Mouse (Mus musculus) hematopoietic stem cell, adult 5-6 weeks (primary cell): ENCODE data around the gene Ccser1. TPM values are rescaled to one million over a fixed set of nuclear protein-coding genes. Genes with fewer than 3 reads are reported as not detected.

Experiments used
- ATAC-seq, 2 experiments: fragments of 125-278 bp in 1 of 2; replicated peaks in 1 of 2; 2 replicates each; pipeline ENCODE4 v1.8.0; 2016 to 2017; ENCODE audit warnings: inconsistent platforms in 2 of 2, mild to moderate bottlenecking in 2 of 2, moderate number of reproducible peaks in 2 of 2, low read depth in 1 of 2, moderate TSS enrichment in 1 of 2; ENCODE audit not compliant: low FRiP score in 2 of 2, poor library complexity in 2 of 2, severe bottlenecking in 2 of 2, insufficient read depth in 1 of 2, low TSS enrichment in 1 of 2
- total RNA-seq: library from RNA; stranded (forward); fragments of 172-1452, 232-1000 nt; gene quantifications from 2 replicates; pipeline ENCODE4 v1.2.3, GENCODE M21; 2017

Gene Ccser1
- total RNA-seq, 1 experiment from 2014 or later: 14.8 TPM

GRCm38 (mm10) chr6:61261381-61261780 lies 81.3 kb downstream of the Ccser1 start:
- ATAC-seq: no peak

GRCm38 (mm10) chr6:61262448-61262847 lies 82.3 kb downstream of the Ccser1 start:
- peak; percentile 72 to 82 for ATAC-seq

GRCm38 (mm10) chr6:61263291-61263690 lies 83.2 kb downstream of the Ccser1 start:
- ATAC-seq: no peak

GRCm38 (mm10) chr6:61271033-61271432 lies 90.9 kb downstream of the Ccser1 start:
- ATAC-seq: 0 out of 4 replicates have a peak, but pooled peaks have one; percentile 6 to 15

DNA sequence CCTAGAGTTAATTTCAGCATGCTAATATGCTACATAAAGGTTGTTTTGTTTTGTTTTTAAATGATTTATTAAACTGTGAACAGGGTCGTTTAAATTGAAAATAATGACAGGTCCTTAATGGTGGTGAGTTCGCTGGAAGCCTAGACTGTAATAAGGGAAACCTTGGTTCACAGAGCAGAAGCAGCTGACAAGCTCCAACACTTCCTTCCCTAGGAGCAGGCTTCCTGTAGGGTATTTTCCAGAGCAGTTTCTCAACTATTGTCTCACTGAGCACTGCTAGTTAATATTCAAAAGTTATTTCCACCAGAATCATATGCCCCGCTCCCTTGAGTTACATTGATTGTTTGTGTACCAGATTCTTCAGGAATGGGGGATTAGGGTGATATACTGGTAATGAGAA lies 93.3 kb downstream of the Ccser1 start:
- ATAC-seq: peak; percentile 57 to 70; a peak in 3 of 4 replicates

GRCm38 (mm10) chr6:61279506-61279905 lies 99.4 kb downstream of the Ccser1 start:
- ATAC-seq: no peak

GRCm38 (mm10) chr6:61292927-61293326 lies 112.8 kb downstream of the Ccser1 start:
- peak; percentile 94 to 97 for ATAC-seq

DNA sequence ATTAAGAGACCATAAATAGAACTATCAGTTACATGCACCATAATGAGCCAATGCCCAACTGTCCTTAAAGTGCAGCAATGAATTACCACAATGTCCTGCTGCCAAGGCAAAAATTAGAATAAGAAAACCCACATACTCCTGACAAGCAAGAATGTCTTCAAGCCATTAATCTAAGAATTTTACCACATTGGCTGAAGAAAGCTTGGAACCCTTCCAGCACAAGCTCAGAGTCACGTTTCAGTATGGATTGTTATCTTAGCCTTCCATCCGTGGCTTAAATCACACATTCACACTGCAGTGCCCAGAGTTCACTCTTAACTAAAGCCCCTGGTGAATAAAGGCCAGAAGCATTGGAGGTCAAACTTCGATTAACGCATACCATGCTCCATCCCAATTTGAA lies 115.4 kb downstream of the Ccser1 start:
- peak; percentile 55 to 59 for ATAC-seq

DNA sequence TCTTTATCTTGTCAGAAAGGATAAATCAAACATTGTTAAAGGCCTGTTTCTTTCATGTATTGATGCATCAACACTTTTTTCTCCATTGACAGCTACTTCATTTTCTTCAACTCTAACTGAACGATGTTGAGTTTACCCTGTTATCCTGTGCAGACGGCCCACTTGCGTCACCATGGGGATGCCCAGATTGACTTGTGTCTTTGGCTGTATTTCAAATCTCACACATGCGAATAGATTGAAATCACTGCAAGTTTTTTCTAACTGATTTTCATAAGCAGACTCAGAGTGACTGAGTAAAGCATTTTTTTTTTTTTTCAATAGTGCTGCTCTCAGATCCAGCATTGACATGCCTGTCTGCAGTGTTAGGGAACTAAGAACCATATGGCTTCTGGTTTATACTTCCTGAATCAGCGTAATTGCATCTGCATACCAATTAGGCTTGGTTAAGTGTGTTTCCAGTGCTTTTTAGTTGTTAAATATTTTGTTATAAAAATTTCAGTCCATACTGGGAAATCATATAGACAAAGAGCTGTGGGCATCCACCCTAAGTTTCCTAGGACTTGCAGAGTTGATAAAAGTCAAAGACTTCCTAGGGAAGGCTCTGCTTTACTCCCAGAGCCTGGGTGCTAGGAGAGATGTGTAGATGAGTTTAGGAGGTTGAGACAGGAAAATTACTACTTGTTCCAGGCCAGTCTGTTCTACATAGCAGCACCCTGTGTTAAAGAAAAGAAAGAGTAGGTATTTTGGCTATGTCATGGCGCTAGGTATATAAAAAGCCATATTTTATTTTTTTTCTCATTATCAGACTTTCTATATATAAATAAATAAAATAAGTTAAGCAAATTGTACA lies 116.3 kb downstream of the Ccser1 start:
- no peak for ATAC-seq

- no peak for ATAC-seq
Measured at GRCm38 (mm10) chr6:61300441-61300840, 120.3 kb downstream of the Ccser1 start.

DNA sequence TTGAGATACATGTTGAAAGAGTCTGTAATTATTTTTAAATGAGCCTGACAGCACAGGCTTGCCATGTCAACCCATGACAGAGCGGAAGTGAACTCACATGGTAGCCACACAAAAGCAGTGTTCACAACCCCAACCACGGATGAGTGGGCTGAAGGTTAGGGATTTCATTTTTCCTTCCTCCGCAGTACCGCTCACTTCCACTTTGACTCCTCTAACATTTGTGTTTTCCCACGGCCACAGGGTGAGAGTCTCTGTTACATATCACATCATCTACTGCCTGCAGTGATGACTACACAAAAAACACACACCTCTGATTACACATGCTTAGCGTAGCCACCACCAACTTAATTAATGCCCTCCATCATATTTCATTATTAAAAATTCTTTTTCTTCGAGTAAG lies 120.9 kb downstream of the Ccser1 start:
- peak; percentile 44 to 57; a peak in 3 of 4 replicates for ATAC-seq

- no peak for ATAC-seq
Measured at GRCm38 (mm10) chr6:61301631-61302030, 121.5 kb downstream of the Ccser1 start.

GRCm38 (mm10) chr6:61311324-61312091 lies 131.4 kb downstream of the Ccser1 start:
- no peak for ATAC-seq

DNA sequence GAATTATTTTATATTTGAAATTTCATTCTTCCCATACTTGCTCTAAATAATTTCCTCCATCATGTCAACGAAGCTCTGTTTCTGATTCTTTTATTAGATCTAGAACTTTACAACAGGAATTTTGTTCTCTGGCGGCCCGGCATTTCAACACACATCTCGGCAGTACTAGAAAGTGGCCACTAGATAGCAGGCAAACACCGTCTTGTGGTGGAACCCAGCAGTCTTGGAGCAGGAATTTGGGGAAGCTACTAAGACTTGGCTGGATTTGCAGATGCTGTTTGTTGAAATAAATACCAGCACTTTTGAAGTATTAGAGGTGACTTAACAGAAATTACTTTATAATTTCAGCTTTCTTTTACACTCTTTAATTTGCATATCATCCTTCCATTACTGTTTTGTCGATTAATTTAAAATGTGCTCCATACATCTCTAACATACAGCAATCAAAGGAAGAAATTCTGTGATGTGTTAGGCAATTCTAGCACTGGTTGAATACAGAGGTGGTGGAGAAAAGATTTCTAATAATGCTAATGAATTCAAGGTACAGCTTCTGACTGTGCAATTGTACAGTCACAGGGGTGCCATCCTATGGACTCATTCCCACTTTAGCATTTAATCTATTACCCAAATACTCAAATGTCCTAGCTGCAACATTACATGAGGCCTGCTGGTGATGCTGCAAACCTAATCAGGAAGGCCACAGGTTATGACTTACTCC lies 135.9 kb downstream of the Ccser1 start:
- peak; percentile 89 to 94 for ATAC-seq

DNA sequence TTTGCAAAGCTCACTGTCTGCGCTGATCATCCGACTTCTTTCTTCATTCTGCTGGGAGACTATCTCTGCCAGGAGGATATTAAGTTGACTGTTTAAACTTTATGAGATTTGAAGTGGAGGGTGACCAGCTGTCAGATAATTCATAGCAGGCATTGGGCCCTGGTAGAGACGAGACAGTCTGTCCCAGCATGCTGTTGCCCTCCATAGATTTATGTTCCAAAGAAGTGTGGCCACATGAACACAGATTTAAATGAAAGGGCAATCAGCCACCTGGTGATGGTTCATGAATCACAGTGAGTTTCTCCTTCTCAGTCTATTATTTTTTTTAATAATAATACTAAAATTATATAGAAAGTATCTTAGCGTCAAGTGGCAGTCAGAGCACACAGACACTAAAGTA lies 140.7 kb downstream of the Ccser1 start:
- ATAC-seq: no peak

DNA sequence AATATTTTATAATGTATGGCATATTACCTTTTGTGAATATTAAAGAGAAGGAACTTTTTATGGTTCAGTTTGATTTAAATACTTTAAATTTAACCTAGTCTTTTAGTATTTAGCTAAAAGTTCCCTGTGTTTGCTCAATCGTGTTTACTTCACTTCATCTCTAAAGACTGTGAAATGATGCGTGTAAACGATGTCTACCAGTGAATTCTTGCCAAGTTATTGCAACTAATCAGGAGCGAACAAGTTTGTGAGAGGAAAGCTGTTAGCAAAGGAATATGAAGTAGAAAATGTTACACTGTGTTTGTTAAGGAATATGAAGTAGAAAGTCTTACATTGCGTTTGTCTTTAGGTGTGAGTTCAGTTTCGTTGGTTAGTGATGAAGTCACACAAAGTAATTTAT lies 142.2 kb downstream of the Ccser1 start:
- no peak for ATAC-seq

DNA sequence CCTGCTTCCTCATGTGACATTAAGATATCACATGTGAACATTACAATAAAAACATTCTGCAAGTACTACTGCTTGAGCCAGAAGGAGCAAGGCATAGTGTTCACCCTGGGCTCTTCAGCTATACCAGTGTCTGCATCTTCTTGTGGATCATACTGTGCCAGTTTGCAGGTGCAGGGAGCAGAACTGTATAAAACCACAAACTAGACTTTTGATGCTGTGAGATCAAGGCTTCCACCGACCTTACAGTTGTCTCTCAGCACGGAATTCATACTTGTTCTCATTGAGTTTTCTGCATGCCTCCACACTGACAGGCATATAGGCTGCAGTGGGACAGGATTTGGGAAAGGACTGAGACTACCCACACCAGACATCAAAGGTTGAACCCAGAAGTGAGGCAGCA lies 146.0 kb downstream of the Ccser1 start:
- ATAC-seq: no peak

- no peak for ATAC-seq
Measured at GRCm38 (mm10) chr6:61328981-61329380, 148.9 kb downstream of the Ccser1 start.
